Mouse (Mus musculus): Measurements from ENCODE around the gene Hectd4.

DNA sequence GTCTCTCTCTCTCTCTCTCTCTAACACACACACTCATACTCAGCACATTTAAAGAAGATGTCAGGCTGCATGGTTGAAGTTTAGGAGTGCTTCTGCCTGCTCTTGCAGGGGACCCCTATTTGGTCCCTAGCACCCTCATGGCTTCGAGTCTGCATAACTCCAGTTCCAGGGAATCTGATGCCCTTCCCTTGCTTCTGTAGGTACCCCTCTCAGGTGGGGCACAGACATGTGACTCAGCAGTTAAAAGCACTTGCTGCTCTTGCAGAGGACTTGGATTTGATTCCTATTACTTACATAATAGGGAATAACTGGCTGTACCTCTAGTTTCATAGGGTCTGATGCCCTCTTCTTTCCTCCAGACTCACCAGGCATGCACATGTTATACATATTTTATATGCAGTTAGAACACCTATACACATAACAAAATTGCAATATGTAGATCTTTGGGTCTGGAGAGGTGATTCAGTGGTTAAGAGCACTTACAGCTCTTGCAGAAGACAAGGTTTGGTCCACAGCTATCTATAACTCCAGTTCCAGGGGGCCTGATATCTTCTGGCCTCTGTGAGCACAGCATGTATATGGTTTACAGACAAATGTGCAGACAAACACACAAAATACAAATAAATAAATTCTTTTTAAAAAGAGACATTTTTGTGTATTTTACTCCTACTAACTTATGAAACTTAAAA is 23.8 kb downstream of the Hectd4 start:
- no peak for TF ChIP-seq POLR2A (IDR thresholded peaks at IDR 0.05; ENCODE audit: extremely low read depth, insufficient read depth, low read length)
- TF ChIP-seq CTCF (IDR thresholded peaks at IDR 0.05; ENCODE audit: extremely low read depth, insufficient read depth, low read length) = no peak
